Mouse (Mus musculus) midbrain, embryonic 12.5 days (tissue): ENCODE results near the gene Tsga10. TPM values are rescaled to one million over a fixed set of nuclear protein-coding genes. Genes with fewer than 3 reads are reported as not detected.
A peak's percentile ranks its signal among the peaks of the same experiment; 100 is the strongest.

ENCODE experiments used
- ATAC-seq: fragments of 200-750 bp; cut with Nextera tagmentation; 2 replicates; pipeline ENCODE4 v1.8.0; 2017; ENCODE audit warnings: low read depth, moderate TSS enrichment, moderate library complexity; ENCODE audit not compliant: low FRiP score
- H3K27ac ChIP-seq: fragments of 300-500 bp; sonication (generic); replicated peaks from 2 replicates; pipeline ENCODE4 v1.5.1; 2016; ENCODE audit warnings: mild to moderate bottlenecking
- H3K27me3 ChIP-seq: fragments of 300-500 bp; sonication (generic); 2 replicates; pipeline ENCODE4 v1.6.1; 2016; ENCODE audit warnings: mild to moderate bottlenecking
- H3K36me3 ChIP-seq: fragments of 300-500 bp; sonication (generic); 2 replicates; pipeline ENCODE4 v1.6.1; 2016
- H3K4me1 ChIP-seq: fragments of 300-500 bp; sonication (generic); 2 replicates; pipeline ENCODE4 v1.6.1; 2016
- H3K4me2 ChIP-seq: fragments of 300-500 bp; sonication (generic); replicated peaks from 2 replicates; pipeline ENCODE4 v1.6.1; 2016; ENCODE audit warnings: mild to moderate bottlenecking, moderate library complexity
- H3K4me3 ChIP-seq: fragments of 300-500 bp; sonication (generic); 2 replicates; pipeline ENCODE4 v1.5.1; 2016; ENCODE audit warnings: mild to moderate bottlenecking
- H3K9ac ChIP-seq: fragments of 300-500 bp; sonication (generic); replicated peaks from 2 replicates; pipeline ENCODE4 v1.6.1; 2016; ENCODE audit warnings: mild to moderate bottlenecking, moderate library complexity
- H3K9me3 ChIP-seq: fragments of 300-500 bp; sonication (generic); 2 replicates; pipeline ENCODE4 v1.6.1; 2016; ENCODE audit warnings: mild to moderate bottlenecking
- WGBS: fragments of 180-500 bp; shearing (Covaris S2); methylation state at CpG from one replicate; pipeline ENCODE4 v1.1.7; 2016; 5-methylcytosine and 5-hydroxymethylcytosine counted together
- polyA plus RNA-seq: library from polyadenylated mRNA; unstranded; fragments of >200 nt; fragmentation: Nextera tagmentation; extraction: Ambion mirVana; gene quantifications from 2 replicates; pipeline ENCODE4 v1.2.1, GENCODE M21; 2016

Tsga10 gene
- polyA plus RNA-seq, result 22.5 and 26.2 TPM in 2 replicates

DNA sequence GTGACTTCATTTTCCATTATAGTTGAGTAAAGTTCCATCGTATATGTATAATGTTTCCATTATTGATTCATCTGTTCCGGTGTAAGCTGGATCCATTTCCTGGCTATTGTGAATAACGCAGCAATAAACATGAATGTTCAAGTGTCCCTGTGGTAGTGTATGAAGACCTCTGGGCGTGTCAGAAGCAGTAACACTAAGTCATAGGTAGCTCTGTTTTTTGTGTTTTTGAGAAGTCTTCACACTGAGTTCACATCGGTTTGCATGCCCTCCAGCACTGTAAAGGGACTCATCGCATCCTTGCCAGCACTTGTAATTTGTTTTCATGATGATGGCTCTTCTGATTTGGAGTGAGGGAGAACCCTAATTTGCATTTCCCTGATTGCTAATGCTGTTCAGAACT lies at the start of gene Tsga10:
Tsga10 (minus strand) TSS at position 144 of the 400 bp plus-strand sequence.
- ATAC-seq, result no peak
- Histone ChIP-seq H3K27me3 (peaks cover 14% of the 10 kb centered on the region), H3K9me3 (no peaks in the 10 kb centered on the region), H3K4me2 (peak within 1 kb of the TSS; percentile 69), H3K4me3 (peak within 1 kb of the TSS; percentile 69), H3K4me1 (peaks cover 4% of the 10 kb centered on the region; the same call in 1 of the 2 replicates), H3K36me3 (no peaks in the 10 kb centered on the region), H3K9ac (peak within 1 kb of the TSS; percentile 68), H3K27ac (peak within 1 kb of the TSS; percentile 87)
- WGBS, result 86% methylated on average over 6 of the region's 6 CpGs

DNA sequence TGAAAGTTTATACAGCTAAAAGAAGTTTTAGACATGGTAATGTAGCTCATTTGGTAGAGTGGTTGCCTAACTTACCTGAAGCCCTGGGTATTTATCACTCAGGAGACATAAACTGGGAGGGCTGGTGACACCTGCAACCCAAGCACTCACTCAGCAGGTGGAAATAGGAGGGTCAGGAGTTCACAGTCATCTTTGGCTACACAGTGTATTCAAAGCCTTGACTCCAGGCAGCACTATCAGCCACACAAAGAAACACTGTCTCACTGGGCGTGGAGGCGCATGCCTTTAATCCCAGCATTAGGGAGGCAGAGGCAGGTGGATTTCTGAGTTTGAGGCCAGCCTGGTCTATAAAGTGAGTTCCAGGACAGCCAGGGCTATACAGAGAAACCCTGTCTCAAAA lies 46.5 kb upstream of the Tsga10 start:
- Histone ChIP-seq H3K27ac (no peak overlapping the region), H3K4me2 (no peak overlapping the region), H3K36me3 (no peaks in the 10 kb centered on the region), H3K27me3 (no peaks in the 10 kb centered on the region), H3K9me3 (no peaks in the 10 kb centered on the region), H3K4me1 (no peaks in the 10 kb centered on the region), H3K9ac (no peak overlapping the region), H3K4me3 (no peak overlapping the region)
- ATAC-seq, result no peak
- WGBS, result 79% methylated on average over 2 of the region's 2 CpGs

DNA sequence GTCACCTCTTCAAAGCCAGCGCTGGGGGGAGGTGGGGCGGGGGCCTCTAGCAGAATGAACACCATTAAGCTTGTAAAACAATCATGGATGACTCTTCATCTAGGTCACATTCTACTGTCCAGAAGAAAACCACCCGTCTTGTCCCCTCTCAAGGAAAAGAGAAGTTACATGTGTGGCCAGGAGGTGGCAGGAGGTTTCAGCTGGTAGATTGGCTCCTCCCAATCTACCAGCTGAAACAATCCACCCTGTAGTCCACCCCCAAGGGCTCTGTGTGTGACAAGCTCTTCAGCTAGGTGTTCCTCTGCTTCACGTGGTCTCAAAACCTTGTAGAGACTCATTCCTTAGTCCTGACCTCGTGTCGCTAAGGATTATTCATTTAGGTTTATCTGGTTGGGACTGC lies 36.9 kb upstream of the Tsga10 start:
- Histone ChIP-seq H3K27ac (no peak overlapping the region), H3K27me3 (no peaks in the 10 kb centered on the region), H3K9ac (no peak overlapping the region), H3K9me3 (no peaks in the 10 kb centered on the region), H3K4me1 (no peaks in the 10 kb centered on the region), H3K36me3 (peaks cover 14% of the 10 kb centered on the region), H3K4me3 (no peak overlapping the region), H3K4me2 (no peak overlapping the region)
- 42% methylated on average over 6 of the region's 6 CpGs for WGBS
- no peak for ATAC-seq

DNA sequence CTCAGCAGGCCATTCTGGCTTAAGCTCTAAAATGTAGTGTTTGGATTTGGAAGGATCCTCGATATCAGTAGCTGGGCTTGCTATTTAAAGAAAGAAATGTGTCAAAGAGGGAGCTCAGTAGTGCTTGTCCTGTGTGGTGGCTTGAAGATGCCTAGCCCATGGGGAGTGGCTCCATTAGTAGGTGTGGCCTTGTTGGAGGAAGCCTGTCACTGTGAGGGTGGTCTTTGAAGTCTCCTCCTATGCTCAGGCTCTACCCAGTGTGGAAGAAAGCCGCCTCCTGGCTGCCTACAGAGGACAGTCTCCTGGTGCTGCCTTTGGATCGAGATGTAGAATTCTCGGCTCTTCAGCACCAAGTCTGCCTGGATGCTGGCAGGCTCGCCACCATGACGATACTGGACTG lies 34.1 kb upstream of the Tsga10 start:
- Histone ChIP-seq H3K27ac (no peak overlapping the region), H3K9ac (no peak overlapping the region), H3K9me3 (no peaks in the 10 kb centered on the region), H3K4me3 (no peak overlapping the region), H3K36me3 (peaks cover 39% of the 10 kb centered on the region), H3K4me1 (no peaks in the 10 kb centered on the region), H3K27me3 (no peaks in the 10 kb centered on the region), H3K4me2 (no peak overlapping the region)
- 60% methylated on average over 6 of the region's 6 CpGs for WGBS
- no peak for ATAC-seq

DNA sequence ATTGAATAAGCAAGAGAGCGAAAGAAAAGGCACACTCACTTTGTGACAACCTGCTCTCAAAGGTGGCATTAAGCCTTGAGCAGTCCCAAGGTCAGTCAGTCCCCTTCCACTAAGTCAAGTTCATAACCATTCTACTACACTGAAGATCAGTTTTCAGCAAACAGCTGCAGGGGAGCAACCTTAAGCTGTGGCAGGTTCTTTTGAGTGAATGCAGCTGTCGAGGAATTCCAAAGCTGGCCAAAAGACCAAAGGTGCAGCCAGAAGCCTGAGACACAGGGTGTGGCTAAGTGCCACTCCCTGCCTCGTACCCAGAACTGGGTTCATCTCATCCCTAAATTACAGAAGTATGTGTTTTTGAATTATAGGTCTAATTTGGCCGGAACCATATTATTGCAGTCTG lies 33.6 kb upstream of the Tsga10 start:
- H3K4me1 ChIP-seq, result no peaks in the 10 kb centered on the region
- no peak for ATAC-seq
- WGBS, result 88% methylated on average over 4 of the region's 4 CpGs
- no peak overlapping the region for H3K4me3 ChIP-seq
- no peak overlapping the region for H3K9ac ChIP-seq
- peaks cover 44% of the 10 kb centered on the region for H3K36me3 ChIP-seq
- no peaks in the 10 kb centered on the region for H3K9me3 ChIP-seq
- H3K27ac ChIP-seq, result no peak overlapping the region
- no peaks in the 10 kb centered on the region for H3K27me3 ChIP-seq
- H3K4me2 ChIP-seq, result no peak overlapping the region

DNA sequence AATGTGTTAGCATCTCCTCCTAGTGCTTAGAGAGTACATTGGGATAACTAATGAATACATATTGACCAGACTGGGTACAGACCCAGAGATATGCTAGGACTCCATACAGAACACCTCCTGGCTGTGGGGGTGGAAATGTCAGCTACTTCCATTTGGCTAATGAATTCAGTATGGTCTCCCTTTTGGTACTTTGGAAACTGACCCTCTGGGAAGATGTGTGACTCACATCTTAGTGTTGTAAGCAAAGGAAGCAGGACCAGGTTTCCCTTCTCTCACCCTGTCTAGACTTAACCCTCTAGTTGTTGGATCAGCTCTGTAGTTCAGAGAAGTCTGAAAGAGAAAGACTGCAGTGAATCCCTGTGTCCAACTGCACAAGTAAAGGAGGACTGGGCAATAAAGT lies 28.4 kb upstream of the Tsga10 start:
- no peak for ATAC-seq
- H3K27me3 ChIP-seq, result no peaks in the 10 kb centered on the region

DNA sequence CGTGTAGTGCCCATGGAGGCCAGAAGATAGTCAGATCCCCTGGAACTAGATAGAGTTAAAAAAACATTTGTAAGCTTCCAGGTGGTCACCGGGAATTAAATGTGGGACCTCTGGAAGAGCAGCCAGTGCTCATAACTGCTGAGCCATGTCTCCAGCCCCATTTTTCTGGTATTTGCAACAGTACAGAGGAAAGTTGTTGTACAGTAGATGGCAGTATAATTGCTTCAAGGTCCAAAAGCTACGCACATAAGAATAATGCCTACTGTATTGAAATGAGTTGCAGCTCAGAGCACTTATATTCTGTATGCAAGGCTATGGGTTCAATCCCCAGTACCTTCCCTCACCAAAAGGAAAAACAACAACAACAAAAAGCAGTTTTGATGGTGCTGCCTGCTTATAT lies 25.2 kb upstream of the Tsga10 start:
- Histone ChIP-seq H3K36me3 (peaks cover 27% of the 10 kb centered on the region), H3K27ac (no peak overlapping the region), H3K9me3 (no peaks in the 10 kb centered on the region), H3K9ac (no peak overlapping the region), H3K4me1 (peaks cover 18% of the 10 kb centered on the region), H3K4me2 (peak overlapping the region; percentile 71), H3K4me3 (peak overlapping the region; percentile 66), H3K27me3 (no peaks in the 10 kb centered on the region)
- no peak for ATAC-seq
- 85% methylated on average over 3 of the region's 3 CpGs for WGBS

More for the DNA sequence above, 28.4 kb upstream of the Tsga10 start:
- no peak overlapping the region for H3K4me2 ChIP-seq
- no peak overlapping the region for H3K27ac ChIP-seq
- H3K36me3 ChIP-seq, result peaks cover 49% of the 10 kb centered on the region
- no peak overlapping the region for H3K4me3 ChIP-seq
- H3K9me3 ChIP-seq, result no peaks in the 10 kb centered on the region
- no peak overlapping the region for H3K9ac ChIP-seq
- peaks cover 12% of the 10 kb centered on the region for H3K4me1 ChIP-seq

DNA sequence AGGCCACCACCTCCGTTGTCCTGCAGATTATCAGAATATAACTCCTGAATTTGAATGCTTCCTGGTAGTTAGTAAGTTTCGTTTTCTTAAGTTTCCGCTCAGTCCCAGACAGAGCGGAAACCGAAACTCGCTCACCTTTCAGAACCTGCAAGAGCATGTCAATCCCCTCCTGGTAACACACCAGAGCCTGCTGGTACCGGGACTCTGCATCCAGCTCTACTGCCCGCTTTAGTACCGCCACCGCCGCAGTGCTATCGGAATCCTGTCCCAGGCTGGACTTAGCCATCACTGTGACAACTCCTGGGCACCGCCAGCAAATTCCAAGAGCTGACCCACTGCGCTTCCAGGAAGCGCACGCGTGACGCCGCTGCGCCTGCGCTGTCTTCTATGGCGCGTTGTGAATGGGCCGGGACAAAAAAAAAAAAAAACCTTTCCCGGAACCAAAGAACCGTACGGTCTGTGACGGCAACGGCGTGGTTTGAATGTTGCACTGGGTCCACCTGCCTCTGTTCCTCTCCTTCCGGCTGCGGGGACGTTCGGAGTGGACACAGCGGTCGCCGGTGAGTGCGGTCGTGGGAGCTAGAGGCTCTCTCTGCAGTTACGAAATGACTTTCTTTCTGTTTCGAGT lies 23.9 kb upstream of the Tsga10 start, which contains the start of the genes Mitd1 and Mrpl30:
Mitd1 (minus strand) TSS at position 387 of the 628 bp plus-strand sequence.
Mrpl30 (plus strand) TSS at position 453 of the 628 bp plus-strand sequence.
- WGBS, result 0% methylated on average over 38 of the region's 41 CpGs
- H3K36me3 ChIP-seq, result peaks cover 14% of the 10 kb centered on the region
- H3K27me3 ChIP-seq, result no peaks in the 10 kb centered on the region
- peak within 1 kb of the TSS; percentile 66 for H3K4me3 ChIP-seq
- H3K9ac ChIP-seq, result peak within 1 kb of the TSS; percentile 58
- no peaks in the 10 kb centered on the region for H3K9me3 ChIP-seq
- H3K4me1 ChIP-seq, result peaks cover 18% of the 10 kb centered on the region
- peak within 1 kb of the TSS; percentile 71 for H3K4me2 ChIP-seq
- H3K27ac ChIP-seq, result 0 out of 2 replicates have a peak within 1 kb of the TSS, but pooled peaks have one; percentile 26
- peak; percentile 91 for ATAC-seq

DNA sequence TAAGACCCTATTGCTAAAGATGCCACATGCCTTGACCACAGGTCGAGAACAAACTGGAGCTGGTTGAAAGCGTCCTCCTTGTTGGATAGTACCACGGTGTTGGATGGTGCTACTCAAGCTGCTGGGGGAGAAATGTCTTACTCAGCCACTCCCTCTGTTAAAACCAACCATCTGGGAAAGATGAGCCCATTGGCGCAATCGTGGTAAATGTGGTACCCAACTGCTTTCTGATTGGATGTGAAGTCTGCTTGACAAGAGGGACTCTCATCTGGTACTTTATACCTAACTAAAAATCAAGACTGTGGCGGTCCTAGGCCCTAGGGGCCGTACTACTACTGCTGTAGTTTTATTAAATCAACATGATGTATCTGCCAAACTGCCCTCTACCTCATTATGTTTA lies 23.0 kb upstream of the Tsga10 start:
- 80% methylated on average over 7 of the region's 7 CpGs for WGBS
- peak overlapping the region; percentile 58; the same call in 1 of the 2 replicates for H3K9ac ChIP-seq

DNA sequence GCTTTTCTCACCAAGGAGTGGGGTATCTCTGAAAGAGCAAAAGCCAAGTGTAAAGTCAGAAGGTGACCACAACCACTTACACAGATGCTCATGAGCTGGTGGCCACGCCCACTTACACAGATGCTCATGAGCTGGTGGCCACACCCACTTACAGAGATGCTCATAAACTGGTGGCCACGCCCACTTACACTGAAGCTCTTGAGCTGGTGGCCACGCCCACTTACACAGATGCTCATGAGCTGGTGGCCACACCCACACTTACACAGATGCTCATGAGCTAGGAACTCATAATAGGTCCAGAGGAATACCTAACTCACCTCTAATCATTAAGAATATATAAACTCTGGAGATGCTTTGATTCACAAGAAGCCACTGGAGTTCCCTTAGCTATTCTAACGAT lies 18.2 kb upstream of the Tsga10 start:
- Histone ChIP-seq H3K27ac (no peak overlapping the region), H3K9ac (no peak overlapping the region), H3K36me3 (peaks cover 21% of the 10 kb centered on the region), H3K4me2 (no peak overlapping the region), H3K4me1 (peaks cover 4% of the 10 kb centered on the region), H3K4me3 (no peak overlapping the region), H3K27me3 (no peaks in the 10 kb centered on the region), H3K9me3 (no peaks in the 10 kb centered on the region)
- ATAC-seq, result no peak
- WGBS, result 79% methylated on average over 4 of the region's 4 CpGs

More for the DNA sequence above, 23.0 kb upstream of the Tsga10 start:
- H3K36me3 ChIP-seq, result peaks cover 9% of the 10 kb centered on the region; the same call in 1 of the 2 replicates
- H3K4me1 ChIP-seq, result peaks cover 18% of the 10 kb centered on the region
- H3K27me3 ChIP-seq, result no peaks in the 10 kb centered on the region
- ATAC-seq, result no peak
- peak overlapping the region; percentile 66 for H3K4me3 ChIP-seq
- H3K9me3 ChIP-seq, result no peaks in the 10 kb centered on the region
- peak overlapping the region; percentile 71 for H3K4me2 ChIP-seq
- no peak overlapping the region for H3K27ac ChIP-seq

DNA sequence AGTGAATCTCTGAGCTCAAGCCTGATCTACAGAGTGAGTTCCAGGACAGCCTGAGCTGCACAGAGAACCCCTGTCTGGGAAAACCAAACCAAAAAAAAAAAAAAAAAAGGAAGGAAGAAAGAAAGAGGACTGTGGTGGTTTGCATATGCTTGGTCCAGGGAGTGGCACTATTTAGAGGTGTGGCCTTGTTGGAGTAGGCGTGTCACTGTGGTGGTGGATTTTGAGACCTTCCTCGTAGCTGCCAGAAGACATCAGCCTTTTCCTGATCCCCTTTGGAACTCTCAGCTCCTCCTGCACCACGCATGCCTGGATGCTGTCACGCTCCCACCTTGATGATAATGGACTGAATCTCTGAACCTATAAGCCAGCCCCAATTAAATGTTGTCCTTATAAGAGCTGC lies 17.2 kb upstream of the Tsga10 start:
- Histone ChIP-seq H3K27ac (no peak overlapping the region), H3K27me3 (no peaks in the 10 kb centered on the region), H3K9me3 (no peaks in the 10 kb centered on the region), H3K4me2 (no peak overlapping the region), H3K4me1 (no peaks in the 10 kb centered on the region), H3K4me3 (no peak overlapping the region), H3K9ac (no peak overlapping the region), H3K36me3 (peaks cover 31% of the 10 kb centered on the region)
- 97% methylated on average over 4 of the region's 4 CpGs for WGBS
- no peak for ATAC-seq

DNA sequence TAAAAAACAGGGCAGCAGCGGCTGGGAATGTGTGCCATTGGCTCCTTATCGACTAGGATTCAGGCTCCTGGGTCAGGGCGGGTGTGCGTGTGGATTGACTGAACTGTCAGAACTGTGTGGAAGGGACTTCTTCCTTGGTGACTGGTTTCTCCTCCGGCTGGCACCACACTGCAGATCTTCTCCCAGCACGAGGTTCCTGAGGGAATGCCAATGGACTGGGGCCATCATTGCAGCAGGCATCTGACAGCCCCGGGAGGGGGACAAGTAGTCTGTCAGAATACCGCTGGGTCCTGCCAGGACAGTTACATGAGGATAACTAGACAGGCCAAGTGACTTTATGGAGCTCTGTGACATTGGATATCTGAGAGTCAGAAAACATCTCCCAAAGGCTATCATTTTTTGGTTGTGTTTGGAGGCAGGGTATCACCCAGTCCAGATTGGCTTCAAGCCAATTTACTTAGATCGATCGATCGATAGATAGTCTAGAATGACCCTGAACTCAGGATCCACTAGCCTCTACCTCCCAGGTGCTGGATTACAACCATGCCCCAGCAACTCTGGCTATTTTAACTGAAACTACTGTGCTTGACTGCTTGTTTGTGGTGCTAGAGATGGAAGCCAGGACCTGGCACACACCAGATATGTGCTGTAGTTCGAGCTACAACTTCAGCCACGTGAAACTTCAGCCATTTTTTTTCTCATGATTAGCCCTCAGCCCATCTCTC lies 11.7 kb upstream of the Tsga10 start:
- Histone ChIP-seq H3K4me3 (no peak overlapping the region), H3K36me3 (peaks cover 62% of the 10 kb centered on the region), H3K9ac (no peak overlapping the region), H3K4me2 (no peak overlapping the region), H3K27me3 (no peaks in the 10 kb centered on the region), H3K27ac (no peak overlapping the region), H3K9me3 (no peaks in the 10 kb centered on the region), H3K4me1 (no peaks in the 10 kb centered on the region)
- ATAC-seq, result no peak
- WGBS, result 95% methylated on average over 13 of the region's 13 CpGs
